Mouse (Mus musculus) myocyte (in vitro differentiated cells): ENCODE data around the gene Hoxc11. TPM values are rescaled to one million over a fixed set of nuclear protein-coding genes. Genes with fewer than 3 reads are reported as not detected.
A peak's percentile ranks its signal among the peaks of the same experiment; 100 is the strongest.

Source experiments
- H3K27me3 ChIP-seq: one replicate; pipeline ENCODE4 v1.6.1; 2011; ENCODE audit not compliant: control insufficient read depth, insufficient read depth, insufficient read length
- H3K36me3 ChIP-seq: one replicate; pipeline ENCODE4 v1.6.1; 2011; ENCODE audit not compliant: control insufficient read depth, insufficient read depth
- H3K4me2 ChIP-seq: one replicate; pipeline ENCODE4 v1.6.1; 2011; ENCODE audit warnings: low read depth, control low read depth
- H3K4me3 ChIP-seq: one replicate; pipeline ENCODE4 v1.5.1; 2011; ENCODE audit warnings: mild to moderate bottlenecking, control low read depth, moderate library complexity
- H3K79me2 ChIP-seq: one replicate; pipeline ENCODE4 v1.6.1; 2011; ENCODE audit not compliant: control insufficient read depth, insufficient read depth
- H3ac ChIP-seq: one replicate; pipeline ENCODE4 v1.6.1; 2011; ENCODE audit not compliant: control insufficient read depth, insufficient read length
- CEBPB ChIP-seq: IDR thresholded peaks from 2 replicates; pipeline ENCODE4 v1.6.1; 2011; ENCODE audit warnings: mild to moderate bottlenecking, moderate library complexity; ENCODE audit not compliant: poor library complexity, insufficient read depth, severe bottlenecking
- E2F4 ChIP-seq: IDR thresholded peaks from one replicate; pipeline ENCODE4 v1.6.1; 2011; ENCODE audit warnings: mild to moderate bottlenecking, control low read depth, moderate library complexity; ENCODE audit not compliant: insufficient read depth
- MAX ChIP-seq: IDR thresholded peaks from one replicate; pipeline ENCODE4 v1.6.1; 2011; ENCODE audit warnings: low read depth, mild to moderate bottlenecking, control low read depth
- MYOD1 ChIP-seq, 3 experiments: IDR thresholded peaks; one replicate each; pipeline ENCODE4 v1.6.1; 2011; ENCODE audit warnings: control low read depth in 2 of 3, low read depth in 2 of 3, mild to moderate bottlenecking in 2 of 3, moderate library complexity in 1 of 3; ENCODE audit not compliant: insufficient read length in 2 of 3, control insufficient read depth in 1 of 3
- MYOG ChIP-seq, 3 experiments: IDR thresholded peaks; one replicate each; pipeline ENCODE4 v1.6.1; 2011; ENCODE audit warnings: control low read depth in 2 of 3, low read depth in 2 of 3, mild to moderate bottlenecking in 2 of 3; ENCODE audit not compliant: insufficient read length in 2 of 3, control insufficient read depth in 1 of 3, insufficient read depth in 1 of 3
- POLR2A ChIP-seq: IDR thresholded peaks from one replicate; pipeline ENCODE4 v1.6.1; 2011; ENCODE audit warnings: low read depth, mild to moderate bottlenecking, control low read depth, moderate library complexity; ENCODE audit not compliant: insufficient read length
- POLR2AphosphoS2 ChIP-seq: IDR thresholded peaks from one replicate; pipeline ENCODE4 v1.6.1; 2011; ENCODE audit warnings: low read depth, control low read depth; ENCODE audit not compliant: insufficient read length
- REST ChIP-seq: IDR thresholded peaks from one replicate; pipeline ENCODE4 v1.6.1; 2011; ENCODE audit warnings: mild to moderate bottlenecking, control low read depth, moderate library complexity; ENCODE audit not compliant: insufficient read depth, insufficient read length
- SRF ChIP-seq: IDR thresholded peaks from one replicate; pipeline ENCODE4 v1.6.1; 2011; ENCODE audit warnings: low read depth; ENCODE audit not compliant: control insufficient read depth, insufficient read length
- TCF12 ChIP-seq: IDR thresholded peaks from one replicate; pipeline ENCODE4 v1.6.1; 2011; ENCODE audit warnings: mild to moderate bottlenecking, control low read depth; ENCODE audit not compliant: poor library complexity, insufficient read depth, severe bottlenecking
- TCF3 ChIP-seq: IDR thresholded peaks from one replicate; pipeline ENCODE4 v1.6.1; 2011; ENCODE audit warnings: low read depth, control low read depth; ENCODE audit not compliant: insufficient read length
- USF1 ChIP-seq: IDR thresholded peaks from one replicate; pipeline ENCODE4 v1.6.1; 2011; ENCODE audit warnings: low read depth, mild to moderate bottlenecking, control low read depth, moderate library complexity
- polyA plus RNA-seq: library from polyadenylated mRNA; unstranded; fragments of >200 nt; fragmentation: generic; extraction: Trizol; gene quantifications from one replicate; pipeline ENCODE4 v1.2.1, GENCODE M21; 2012; ENCODE audit warnings: missing spikeins

Gene Hoxc11
- polyA plus RNA-seq, 1 experiment = 20.5 TPM

DNA sequence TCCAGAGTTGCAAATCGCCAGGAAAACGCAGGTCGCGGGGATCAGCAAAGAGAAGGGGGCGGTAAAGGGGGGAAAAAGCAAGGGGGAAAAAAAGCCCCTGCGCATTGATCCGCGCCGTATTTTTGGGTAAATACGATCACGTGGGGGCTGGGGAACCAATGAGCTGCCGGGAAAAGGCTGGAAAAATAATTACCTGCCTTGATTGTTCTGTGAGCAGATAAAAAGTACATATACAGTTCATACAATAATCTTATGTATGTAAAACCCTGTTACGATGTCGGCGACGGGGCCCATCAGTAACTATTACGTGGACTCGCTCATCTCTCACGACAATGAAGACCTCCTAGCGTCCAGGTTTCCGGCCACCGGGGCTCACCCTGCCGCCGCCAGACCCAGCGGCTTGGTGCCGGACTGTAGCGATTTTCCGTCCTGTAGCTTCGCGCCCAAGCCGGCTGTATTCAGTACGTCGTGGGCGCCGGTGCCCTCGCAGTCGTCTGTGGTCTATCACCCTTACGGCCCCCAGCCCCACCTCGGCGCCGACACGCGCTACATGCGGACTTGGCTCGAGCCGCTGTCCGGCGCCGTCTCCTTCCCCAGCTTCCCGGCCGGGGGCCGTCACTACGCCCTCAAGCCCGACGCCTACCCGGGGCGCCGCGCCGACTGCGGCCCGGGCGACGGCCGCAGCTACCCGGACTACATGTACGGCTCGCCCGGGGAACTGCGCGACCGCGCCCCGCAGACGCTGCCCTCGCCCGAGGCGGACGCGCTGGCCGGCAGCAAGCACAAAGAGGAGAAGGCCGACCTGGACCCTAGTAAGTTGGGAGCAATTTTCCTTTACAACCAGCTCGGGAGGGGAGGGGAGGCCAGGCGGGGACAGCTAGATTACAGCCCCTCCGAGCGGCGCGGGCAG is 27.4 kb downstream of the Hoxc11 start:
- Histone ChIP-seq H3K4me2 (peak overlapping the region; percentile 95), H3K79me2 (peaks cover 88% of the 10 kb centered on the region), H3ac (peak overlapping the region; percentile 59), H3K36me3 (no peaks in the 10 kb centered on the region), H3K4me3 (peak overlapping the region; percentile 92), H3K27me3 (no peaks in the 10 kb centered on the region)
- TF ChIP-seq POLR2AphosphoS2 (peak; percentile 81), E2F4 (no peak), REST (no peak), SRF (no peak), MAX (no peak), POLR2A (peak; percentile 71), TCF12 (no peak), TCF3 (no peak), MYOG (IDR thresholded peaks at IDR 0.05; ENCODE audit: control insufficient read depth in 1 of 3, insufficient read depth in 1 of 3, insufficient read length in 2 of 3, low read depth in 2 of 3) (no peak), MYOD1 (IDR thresholded peaks at IDR 0.05; ENCODE audit: control insufficient read depth in 1 of 3, insufficient read length in 2 of 3, low read depth in 2 of 3) (no peak), CEBPB (no peak), USF1 (peak; percentile 100)

- TF ChIP-seq MYOG (IDR thresholded peaks at IDR 0.05; ENCODE audit: control insufficient read depth in 1 of 3, insufficient read depth in 1 of 3, insufficient read length in 2 of 3, low read depth in 2 of 3) (no peak), MAX (no peak), POLR2AphosphoS2 (no peak)
- no peaks in the 10 kb centered on the region for H3K36me3 ChIP-seq
- H3K4me3 ChIP-seq = peak overlapping the region; percentile 92
- H3K79me2 ChIP-seq = peaks cover 81% of the 10 kb centered on the region
- H3K4me2 ChIP-seq = peak overlapping the region; percentile 95
- H3K27me3 ChIP-seq = no peaks in the 10 kb centered on the region
- H3ac ChIP-seq = no peak overlapping the region
These were observed 29.5 kb downstream of the Hoxc11 start for GRCm38 (mm10) chr15:102983716-102984115.

GRCm38 (mm10) chr15:102984521-102984920 is 30.3 kb downstream of the Hoxc11 start:
- no peak for TF ChIP-seq USF1
- peak; percentile 20 for TF ChIP-seq POLR2A
- no peaks in the 10 kb centered on the region for H3K27me3 ChIP-seq
- no peak overlapping the region for H3ac ChIP-seq
- no peaks in the 10 kb centered on the region for H3K36me3 ChIP-seq
- H3K4me2 ChIP-seq = peak overlapping the region; percentile 95
- H3K4me3 ChIP-seq = no peak overlapping the region
- H3K79me2 ChIP-seq = peaks cover 81% of the 10 kb centered on the region

DNA sequence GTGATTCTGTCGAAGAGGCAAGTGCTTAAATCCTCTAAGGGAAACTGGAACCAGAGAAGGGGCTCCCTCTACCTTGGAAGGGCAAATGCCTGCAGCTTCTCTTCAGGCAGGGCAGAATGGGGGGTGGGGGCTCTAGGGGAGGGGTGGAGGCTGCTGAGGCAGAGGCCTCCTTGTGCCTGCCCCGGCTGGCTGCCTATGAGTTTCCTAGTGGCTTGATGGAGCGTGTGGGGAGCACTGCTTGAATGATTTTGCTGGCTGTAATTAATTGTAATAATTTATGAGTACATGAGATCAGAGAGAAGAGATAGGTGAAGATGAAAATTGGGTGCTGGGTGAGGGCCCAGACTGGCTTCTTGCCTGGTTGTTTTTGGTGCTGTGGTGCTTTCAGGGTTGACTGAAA is 30.7 kb downstream of the Hoxc11 start:
- TF ChIP-seq MAX = no peak
- no peak for TF ChIP-seq E2F4
- no peak for TF ChIP-seq CEBPB
- no peak for TF ChIP-seq REST
- TF ChIP-seq USF1 = no peak
- TF ChIP-seq MYOD1 (IDR thresholded peaks at IDR 0.05; ENCODE audit: control insufficient read depth in 1 of 3, insufficient read length in 2 of 3, low read depth in 2 of 3) = no peak
- TF ChIP-seq MYOG (IDR thresholded peaks at IDR 0.05; ENCODE audit: control insufficient read depth in 1 of 3, insufficient read depth in 1 of 3, insufficient read length in 2 of 3, low read depth in 2 of 3) = no peak
- TF ChIP-seq POLR2AphosphoS2 = no peak
- TF ChIP-seq TCF12 = no peak
- TF ChIP-seq SRF = no peak
- no peak for TF ChIP-seq TCF3
- TF ChIP-seq POLR2A = no peak
- Histone ChIP-seq H3K4me3 (no peak overlapping the region), H3K27me3 (no peaks in the 10 kb centered on the region), H3ac (no peak overlapping the region), H3K79me2 (peaks cover 80% of the 10 kb centered on the region), H3K36me3 (no peaks in the 10 kb centered on the region), H3K4me2 (peak overlapping the region; percentile 95)

GRCm38 (mm10) chr15:102987124-102987833 is 33.1 kb downstream of the Hoxc11 start:
- H3K27me3 ChIP-seq = no peaks in the 10 kb centered on the region
- TF ChIP-seq TCF3 = no peak
- no peak for TF ChIP-seq MYOD1 (IDR thresholded peaks at IDR 0.05; ENCODE audit: control insufficient read depth in 1 of 3, insufficient read length in 2 of 3, low read depth in 2 of 3)
- no peak for TF ChIP-seq CEBPB
- TF ChIP-seq E2F4 = no peak
- no peak for TF ChIP-seq SRF
- peak; percentile 11 for TF ChIP-seq POLR2A
- no peak for TF ChIP-seq MYOG (IDR thresholded peaks at IDR 0.05; ENCODE audit: control insufficient read depth in 1 of 3, insufficient read depth in 1 of 3, insufficient read length in 2 of 3, low read depth in 2 of 3)
- TF ChIP-seq POLR2AphosphoS2 = peak; percentile 53
- TF ChIP-seq USF1 = no peak
- TF ChIP-seq REST = no peak
- TF ChIP-seq MAX = no peak
- H3K4me3 ChIP-seq = no peak overlapping the region
- peaks cover 59% of the 10 kb centered on the region for H3K79me2 ChIP-seq
- H3ac ChIP-seq = no peak overlapping the region
- H3K36me3 ChIP-seq = no peaks in the 10 kb centered on the region
- peak overlapping the region; percentile 37 for H3K4me2 ChIP-seq
